Mouse (Mus musculus): ENCODE data around the gene Ift20.

DNA sequence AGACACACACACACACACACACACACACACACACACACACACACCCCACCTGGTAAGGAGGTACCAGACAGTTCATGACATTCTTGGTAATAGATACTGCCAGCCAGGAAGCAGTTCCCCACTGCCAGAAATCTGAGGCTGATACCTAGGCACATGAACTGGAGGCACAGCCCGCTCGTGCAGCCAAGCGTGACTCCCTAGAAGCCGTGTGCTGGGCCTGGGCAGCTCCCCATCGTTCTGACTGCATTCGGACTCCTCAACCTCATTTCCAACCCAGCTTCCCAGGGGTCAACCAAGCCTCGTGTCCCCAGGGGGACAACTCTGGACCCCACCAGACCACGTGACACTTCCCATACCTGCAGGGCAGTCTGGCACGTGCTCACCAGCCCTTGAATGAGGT is 7.4 kb upstream of the Ift20 start:
- TF ChIP-seq CTCF (IDR thresholded peaks at IDR 0.05; ENCODE audit: borderline replicate concordance, control insufficient read depth, extremely low read depth, insufficient read depth, low read length, poor library complexity) (no peak), POLR2A (IDR thresholded peaks at IDR 0.05; ENCODE audit: control insufficient read depth, extremely low read depth, insufficient read depth, low read length, poor library complexity) (no peak)

Measured in thymus, adult 2 months (tissue).